Mouse (Mus musculus): ENCODE results near the gene Dennd5b. TPM values are rescaled to one million over a fixed set of nuclear protein-coding genes. Genes with fewer than 3 reads are reported as not detected.

The Dennd5b gene
- 10.4 and 11.5 TPM in 2 replicates for total RNA-seq (2012; rRNA removed)

- Histone ChIP-seq H3K9ac (ENCODE audit: insufficient read depth, low read depth, low read length, poor library complexity, severe bottlenecking) (peak within 1 kb of the TSS; percentile 77), H3K9me3 (ENCODE audit: control insufficient read depth, insufficient read depth, low read depth, low read length) (no peaks in the 10 kb centered on the region), H3K4me3 (ENCODE audit: insufficient read depth in 1 of 2, low read depth in 1 of 2, low read length in 2 of 2, poor library complexity in 1 of 2, severe bottlenecking in 1 of 2) (peak within 1 kb of the TSS; percentile 71 to 85), H3K27ac (ENCODE audit: insufficient read depth, low read depth, low read length, poor library complexity, severe bottlenecking) (no peak within 1 kb of the TSS), H3K4me1 (ENCODE audit: control insufficient read depth in 2 of 2, insufficient read depth in 2 of 2, low read length in 2 of 2, poor library complexity in 1 of 2) (no peaks in the 10 kb centered on the region; a peak in 1 of 4 replicates), H3K36me3 (ENCODE audit: control insufficient read depth, insufficient read depth, low read length, poor library complexity, severe bottlenecking) (no peaks in the 10 kb centered on the region)
- in situ Hi-C loops (cut with MboI; ENCODE audit: low sequenced_read_pairs in 2 of 2, unreplicated experiment in 2 of 2): no loop called here
- DNase-seq (ENCODE audit: low read depth, low spot score): peak; percentile 36
- TF ChIP-seq HCFC1 (IDR thresholded peaks at IDR 0.05; ENCODE audit: borderline replicate concordance, insufficient read depth, low read length): 0 out of 2 replicates have a peak, but pooled peaks have one; percentile 30
- no peak for TF ChIP-seq ZNF384 (IDR thresholded peaks at IDR 0.05; ENCODE audit: low read depth, low read length)
- TF ChIP-seq MAFK (IDR thresholded peaks at IDR 0.05; ENCODE audit: insufficient read depth, low read depth, low read length): no peak
These were observed at the start of gene Dennd5b for GRCm38 (mm10) chr6:149101076-149101942. TSS of gene Dennd5b (minus strand) at chr6:149101680.

- in situ Hi-C loops (cut with MboI; ENCODE audit: low sequenced_read_pairs in 2 of 2, unreplicated experiment in 2 of 2): no loop called here
- Histone ChIP-seq H3K36me3 (ENCODE audit: control insufficient read depth, insufficient read depth, low read length, poor library complexity, severe bottlenecking) (peaks cover 7% of the 10 kb centered on the region), H3K4me3 (ENCODE audit: insufficient read depth in 1 of 2, low read depth in 1 of 2, low read length in 2 of 2, poor library complexity in 1 of 2, severe bottlenecking in 1 of 2) (no peak overlapping the region), H3K27ac (ENCODE audit: insufficient read depth, low read depth, low read length, poor library complexity, severe bottlenecking) (no peak overlapping the region), H3K9ac (ENCODE audit: insufficient read depth, low read depth, low read length, poor library complexity, severe bottlenecking) (no peak overlapping the region), H3K4me1 (ENCODE audit: control insufficient read depth in 2 of 2, insufficient read depth in 2 of 2, low read length in 2 of 2, poor library complexity in 1 of 2) (no peaks in the 10 kb centered on the region), H3K9me3 (ENCODE audit: control insufficient read depth, insufficient read depth, low read depth, low read length) (no peaks in the 10 kb centered on the region)
- TF ChIP-seq HCFC1 (IDR thresholded peaks at IDR 0.05; ENCODE audit: borderline replicate concordance, insufficient read depth, low read length): no peak
- no peak for TF ChIP-seq CHD2 (IDR thresholded peaks at IDR 0.05; ENCODE audit: low read depth, low read length)
- TF ChIP-seq ZC3H11A (IDR thresholded peaks at IDR 0.05; ENCODE audit: borderline replicate concordance, low read depth, low read length): no peak
- no peak for TF ChIP-seq ZNF384 (IDR thresholded peaks at IDR 0.05; ENCODE audit: low read depth, low read length)
- no peak for TF ChIP-seq MAFK (IDR thresholded peaks at IDR 0.05; ENCODE audit: insufficient read depth, low read depth, low read length)
- no peak for DNase-seq (ENCODE audit: low read depth, low spot score)
These were observed 47.2 kb upstream of the Dennd5b start for GRCm38 (mm10) chr6:149148436-149149229.

GRCm38 (mm10) chr6:149145143-149145542 is 43.7 kb upstream of the Dennd5b start:
- TF ChIP-seq MAFK (IDR thresholded peaks at IDR 0.05; ENCODE audit: insufficient read depth, low read depth, low read length): no peak
- no peak for TF ChIP-seq HCFC1 (IDR thresholded peaks at IDR 0.05; ENCODE audit: borderline replicate concordance, insufficient read depth, low read length)
- TF ChIP-seq ZC3H11A (IDR thresholded peaks at IDR 0.05; ENCODE audit: borderline replicate concordance, low read depth, low read length): no peak
- no peak for DNase-seq (ENCODE audit: low read depth, low spot score)
- H3K36me3 ChIP-seq (ENCODE audit: control insufficient read depth, insufficient read depth, low read length, poor library complexity, severe bottlenecking): peaks cover 7% of the 10 kb centered on the region
- no peaks in the 10 kb centered on the region for H3K9me3 ChIP-seq (ENCODE audit: control insufficient read depth, insufficient read depth, low read depth, low read length)
- in situ Hi-C loops (cut with MboI; ENCODE audit: low sequenced_read_pairs in 2 of 2, unreplicated experiment in 2 of 2): no loop called here
- H3K4me1 ChIP-seq (ENCODE audit: control insufficient read depth in 2 of 2, insufficient read depth in 2 of 2, low read length in 2 of 2, poor library complexity in 1 of 2): no peaks in the 10 kb centered on the region
- H3K4me3 ChIP-seq (ENCODE audit: insufficient read depth in 1 of 2, low read depth in 1 of 2, low read length in 2 of 2, poor library complexity in 1 of 2, severe bottlenecking in 1 of 2): no peak overlapping the region
- H3K27ac ChIP-seq (ENCODE audit: insufficient read depth, low read depth, low read length, poor library complexity, severe bottlenecking): no peak overlapping the region
- H3K9ac ChIP-seq (ENCODE audit: insufficient read depth, low read depth, low read length, poor library complexity, severe bottlenecking): no peak overlapping the region

- peak; percentile 92 for DNase-seq (ENCODE audit: low read depth, low spot score)
- peak overlapping the region; percentile 44; the same call in 1 of the 2 replicates for H3K27ac ChIP-seq (ENCODE audit: insufficient read depth, low read depth, low read length, poor library complexity, severe bottlenecking)
These were observed 40.1 kb upstream of the Dennd5b start for GRCm38 (mm10) chr6:149141393-149142173.

More at GRCm38 (mm10) chr6:149141393-149142173, 40.1 kb upstream of the Dennd5b start:
- in situ Hi-C loops (cut with MboI; ENCODE audit: low sequenced_read_pairs in 2 of 2, unreplicated experiment in 2 of 2): no loop called here
- peak overlapping the region; percentile 71 to 85 for H3K4me3 ChIP-seq (ENCODE audit: insufficient read depth in 1 of 2, low read depth in 1 of 2, low read length in 2 of 2, poor library complexity in 1 of 2, severe bottlenecking in 1 of 2)
- TF ChIP-seq ZNF384 (IDR thresholded peaks at IDR 0.05; ENCODE audit: low read depth, low read length) (peak; percentile 77), CHD2 (IDR thresholded peaks at IDR 0.05; ENCODE audit: low read depth, low read length) (no peak), ZC3H11A (IDR thresholded peaks at IDR 0.05; ENCODE audit: borderline replicate concordance, low read depth, low read length) (0 out of 2 replicates have a peak, but pooled peaks have one; percentile 8), MAFK (IDR thresholded peaks at IDR 0.05; ENCODE audit: insufficient read depth, low read depth, low read length) (no peak), HCFC1 (IDR thresholded peaks at IDR 0.05; ENCODE audit: borderline replicate concordance, insufficient read depth, low read length) (peak; percentile 86; the same call in 1 of the 2 replicates)
- H3K36me3 ChIP-seq (ENCODE audit: control insufficient read depth, insufficient read depth, low read length, poor library complexity, severe bottlenecking): peaks cover 7% of the 10 kb centered on the region
- H3K4me1 ChIP-seq (ENCODE audit: control insufficient read depth in 2 of 2, insufficient read depth in 2 of 2, low read length in 2 of 2, poor library complexity in 1 of 2): peaks cover 0 to 2% of the 10 kb centered on the region in 2 experiments; a peak in 2 of 4 replicates
- no peaks in the 10 kb centered on the region for H3K9me3 ChIP-seq (ENCODE audit: control insufficient read depth, insufficient read depth, low read depth, low read length)
- H3K9ac ChIP-seq (ENCODE audit: insufficient read depth, low read depth, low read length, poor library complexity, severe bottlenecking): peak overlapping the region; percentile 87
